Mouse (Mus musculus): Measurements from ENCODE around the gene Ppp1r7.
A peak's percentile ranks its signal among the peaks of the same experiment; 100 is the strongest.
"Not testable (repeated sequence)": the region's sequence is repeated elsewhere in the genome, so short reads cannot be mapped to it uniquely, and the experiment has no call there.

Gene Ppp1r7

DNA sequence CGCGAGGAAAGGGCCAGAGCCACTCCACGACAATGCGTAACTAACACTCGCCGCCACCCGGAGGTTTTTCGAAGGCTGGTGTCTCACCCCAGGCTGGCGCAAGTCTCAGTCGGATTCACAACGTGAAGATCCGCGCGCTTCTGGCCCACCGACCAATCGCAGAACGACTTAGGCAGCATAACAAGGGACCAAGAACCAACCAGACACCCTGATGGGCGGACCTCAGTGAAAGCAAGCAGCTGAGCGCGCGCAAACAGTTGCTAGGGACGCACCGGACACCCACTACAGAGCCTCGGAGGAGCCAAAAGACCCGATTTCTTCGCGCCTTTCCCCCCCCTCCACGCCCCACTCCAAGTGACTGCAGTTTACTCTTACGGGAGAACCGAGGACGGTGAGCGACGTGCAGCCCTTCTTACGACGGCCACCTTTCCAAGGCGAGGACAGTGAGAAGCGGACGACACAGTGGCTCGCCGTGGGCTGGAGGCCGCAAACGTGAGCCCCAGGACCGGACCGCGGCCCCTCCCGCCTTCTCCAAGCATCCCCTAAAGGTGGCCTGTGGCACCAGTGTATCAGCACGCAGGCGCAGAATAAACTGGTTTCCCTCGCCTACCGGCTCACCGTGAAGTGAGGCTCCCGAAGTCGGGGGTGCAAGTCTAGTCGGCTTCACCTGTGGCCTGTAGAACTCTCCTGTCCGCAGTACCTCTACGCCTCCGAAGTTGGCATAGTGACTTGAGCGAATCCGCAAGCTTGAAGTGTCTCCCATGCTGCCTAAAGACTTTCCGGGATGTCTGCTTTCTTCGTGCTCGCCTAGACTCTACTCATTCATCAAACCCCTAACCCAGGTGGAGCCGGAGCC, at the start of gene Ppp1r7, which contains the start of gene Pask:
Gene Ppp1r7 (plus strand): TSS at position 207 of the 856 bp plus-strand sequence.
Gene Pask (minus strand): TSS at position 835 of the 856 bp plus-strand sequence.
- DNase-seq (ENCODE audit: low spot score) = peak; percentile 92

DNA sequence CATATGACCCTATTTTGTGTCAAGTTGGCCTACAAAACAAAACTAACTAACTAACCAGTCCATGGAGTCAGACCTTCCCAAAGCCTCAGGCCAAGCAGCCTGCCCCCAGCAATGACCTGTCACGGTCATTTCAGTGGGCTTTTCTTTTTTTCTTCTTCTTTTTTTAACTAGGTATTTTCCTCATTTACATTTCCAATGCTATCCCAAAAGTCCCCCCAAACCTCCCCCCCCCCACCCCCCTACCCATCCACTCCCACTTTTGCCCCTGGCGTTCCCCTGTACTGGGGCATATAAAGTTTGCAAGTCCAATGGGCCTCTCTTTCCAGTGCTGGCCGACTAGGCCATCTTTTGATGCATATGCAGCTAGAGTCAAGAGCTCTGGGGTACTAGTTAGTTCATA, 48.2 kb upstream of the Ppp1r7 start:
- not testable (repeated sequence) for DNase-seq (ENCODE audit: low spot score)

DNA sequence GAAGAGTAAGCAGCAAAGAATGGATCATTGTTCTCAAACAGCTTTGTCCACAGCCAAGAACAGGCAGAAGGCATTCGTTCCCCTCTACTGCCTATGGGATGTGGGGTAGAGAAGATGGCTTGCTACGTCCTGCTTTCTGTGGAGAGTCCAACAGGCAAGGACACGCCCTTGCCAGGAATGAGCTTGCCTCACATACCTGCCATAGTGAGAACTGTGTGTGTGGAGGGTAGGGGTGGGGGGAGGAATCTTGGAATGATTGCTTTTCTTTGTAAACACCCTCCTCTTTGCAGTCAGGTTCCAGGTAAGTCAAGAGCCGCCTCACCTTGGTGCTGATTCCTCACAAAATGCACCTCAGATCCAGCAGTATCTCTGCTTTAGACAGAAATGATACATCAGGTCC, 42.9 kb upstream of the Ppp1r7 start:
- DNase-seq (ENCODE audit: low spot score) = no peak

DNA sequence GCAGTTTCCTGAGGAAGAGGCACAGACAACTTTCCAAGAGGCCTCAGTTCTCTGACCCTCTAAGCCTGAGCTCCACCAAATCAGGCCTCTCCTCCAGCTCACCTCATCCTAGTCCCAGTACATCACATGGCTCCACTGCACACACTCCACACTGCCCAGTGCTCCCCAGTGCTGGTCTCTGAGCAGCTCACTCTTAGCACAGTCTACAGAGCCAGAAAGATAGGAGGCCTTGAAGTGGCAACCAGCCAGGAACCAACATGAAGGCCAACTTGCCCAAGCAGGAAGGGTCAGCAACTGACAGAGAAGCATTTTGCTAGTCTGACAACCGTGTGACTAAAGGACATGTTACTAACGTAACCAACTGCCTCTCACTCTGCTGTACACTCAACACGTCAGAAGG, 42.1 kb upstream of the Ppp1r7 start:
- peak; percentile 52 for DNase-seq (ENCODE audit: low spot score)

DNA sequence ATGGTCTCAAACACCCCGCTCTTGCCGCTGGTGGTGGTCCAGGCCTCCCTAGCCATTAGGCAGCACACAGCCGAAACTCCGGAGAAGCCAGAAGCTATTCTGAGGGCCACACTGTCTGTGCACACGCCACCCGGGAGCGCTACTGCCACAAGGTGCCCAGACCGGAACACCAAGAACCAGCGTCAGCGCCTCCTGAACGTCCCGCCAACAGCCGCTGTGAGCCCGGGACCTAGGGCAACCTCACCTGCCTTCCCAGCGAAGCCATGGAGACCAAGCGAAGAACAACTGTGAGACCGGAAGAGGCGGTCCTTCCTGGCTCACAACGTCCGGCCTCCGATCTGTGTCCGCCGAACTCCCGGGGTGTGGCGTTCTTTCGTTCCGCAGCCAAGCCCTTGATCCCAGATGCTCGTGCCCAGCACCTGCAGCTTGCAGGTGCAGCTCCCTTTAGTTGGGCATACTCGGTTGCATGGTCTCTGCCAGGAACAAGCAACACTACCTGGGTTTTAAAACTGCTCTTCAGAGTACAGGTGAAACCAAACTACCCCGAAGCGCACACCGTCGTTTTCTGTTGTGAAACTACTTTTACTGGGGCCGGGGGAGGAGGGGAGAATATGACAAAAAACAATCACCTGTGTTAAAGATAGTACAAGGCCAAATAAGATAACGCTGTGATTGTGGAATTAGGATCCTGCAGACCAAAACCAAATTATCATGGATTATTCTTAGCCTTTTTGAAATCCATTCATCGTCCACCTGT, 36.9 kb upstream of the Ppp1r7 start, which contains the start of gene Mterf4:
Gene Mterf4 (minus strand): TSS at position 335 of the 757 bp plus-strand sequence.
- DNase-seq (ENCODE audit: low spot score) = peak; percentile 55

DNA sequence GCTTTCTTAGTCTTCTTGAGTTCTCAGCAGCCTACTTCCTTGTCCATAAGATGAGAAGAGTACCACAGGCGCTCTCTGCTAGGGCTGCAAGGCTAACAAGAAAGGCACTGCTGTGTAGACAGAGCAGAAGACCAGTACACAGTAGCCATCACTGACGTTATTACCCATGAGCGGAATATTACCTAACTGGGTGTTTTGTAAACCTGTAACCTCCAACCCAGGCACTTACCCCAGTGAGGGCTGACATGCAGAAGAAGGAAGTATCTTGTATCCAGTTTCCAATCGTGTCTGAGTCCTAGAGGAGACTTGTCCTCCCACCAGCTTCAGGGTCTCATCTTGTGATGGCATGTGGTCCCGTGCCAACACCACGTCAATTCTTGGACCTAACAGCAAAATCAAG, 18.7 kb upstream of the Ppp1r7 start:
- DNase-seq (ENCODE audit: low spot score) = no peak

DNA sequence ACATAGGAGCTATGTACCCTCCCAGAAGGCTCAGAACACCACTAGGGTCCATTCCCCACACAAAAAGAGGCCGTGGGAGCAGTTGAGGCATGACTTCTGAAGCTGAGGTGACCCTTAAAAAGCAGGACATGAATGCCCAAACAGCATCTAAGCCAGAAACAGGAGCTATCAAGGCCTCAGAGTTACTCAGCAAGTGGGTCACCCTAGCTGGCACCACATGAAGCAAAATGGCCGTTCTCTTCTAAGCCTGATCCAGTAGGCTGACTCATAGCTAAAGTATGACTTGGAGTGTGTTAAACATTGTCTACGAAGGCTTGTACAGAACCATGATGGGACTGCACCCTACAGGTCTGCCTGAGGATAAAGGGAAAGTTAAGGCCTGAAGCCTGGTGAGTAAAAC, 16.2 kb upstream of the Ppp1r7 start:
- no peak for DNase-seq (ENCODE audit: low spot score)

DNA sequence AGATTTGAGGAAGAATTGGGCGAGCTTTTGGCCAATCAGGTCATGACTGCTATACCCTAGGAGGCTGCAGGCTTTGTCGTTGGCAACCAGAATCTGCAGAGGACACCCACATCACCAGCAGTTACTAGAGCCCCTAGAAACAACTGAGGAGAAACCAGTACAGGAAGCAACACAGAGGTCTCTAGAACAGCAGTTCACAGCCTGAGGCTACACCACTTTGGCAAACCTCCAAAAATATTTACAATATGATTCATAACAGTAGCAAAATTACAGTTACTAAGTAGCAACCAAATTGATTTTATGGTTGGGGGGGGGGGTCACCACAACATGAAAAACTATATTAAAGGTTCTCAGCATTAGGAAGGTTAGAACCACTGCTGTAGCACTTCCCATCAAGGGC, 8.0 kb upstream of the Ppp1r7 start:
- DNase-seq (ENCODE audit: low spot score) = no peak

DNA sequence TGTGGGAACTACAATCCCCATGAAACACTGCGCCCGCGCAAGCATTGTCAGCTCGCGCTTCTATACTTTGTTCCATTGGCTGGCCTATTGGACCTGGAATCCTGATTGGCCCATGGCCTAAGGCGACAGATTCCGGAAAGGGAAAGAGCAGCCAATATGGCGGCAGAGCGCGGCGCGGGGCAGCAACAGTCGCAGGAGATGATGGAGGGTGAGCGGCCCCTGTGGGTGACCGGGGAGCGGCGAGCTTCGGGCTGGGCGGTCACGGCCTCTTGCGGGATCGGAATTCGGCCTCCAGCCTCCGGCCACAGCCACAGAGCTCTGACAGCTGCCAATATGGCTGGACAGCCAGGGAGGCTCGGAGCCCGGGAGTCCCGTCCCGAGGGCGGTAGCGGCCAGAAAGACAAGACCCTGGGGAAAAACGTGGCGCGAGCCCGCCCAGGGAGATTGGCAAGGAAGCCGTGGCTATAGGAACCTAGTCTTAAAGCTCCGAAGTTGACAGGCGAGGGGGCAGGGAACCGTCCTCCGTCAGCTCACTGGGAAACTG, 922 bp downstream of the Ppp1r7 start:
- peak; percentile 90 for DNase-seq (ENCODE audit: low spot score)

DNA sequence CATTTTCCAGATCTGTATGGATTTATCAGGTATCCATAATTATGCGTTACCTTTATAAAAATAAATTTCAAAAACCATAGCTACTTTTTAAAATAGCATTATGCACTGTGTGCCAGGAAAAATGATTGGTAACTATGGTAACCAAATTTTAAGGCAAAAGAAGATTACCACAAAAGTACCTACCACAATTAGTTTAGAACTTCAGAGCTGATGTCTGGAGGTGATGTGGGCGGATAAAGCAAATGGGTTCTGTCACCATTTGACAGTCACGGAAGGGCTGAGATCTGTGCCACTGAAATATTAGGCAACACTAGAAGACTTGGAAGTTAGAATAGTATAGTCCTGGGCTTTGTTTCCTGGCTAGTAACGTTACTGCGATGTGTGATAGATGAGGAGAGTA, 4.5 kb downstream of the Ppp1r7 start:
- DNase-seq (ENCODE audit: low spot score) = no peak

DNA sequence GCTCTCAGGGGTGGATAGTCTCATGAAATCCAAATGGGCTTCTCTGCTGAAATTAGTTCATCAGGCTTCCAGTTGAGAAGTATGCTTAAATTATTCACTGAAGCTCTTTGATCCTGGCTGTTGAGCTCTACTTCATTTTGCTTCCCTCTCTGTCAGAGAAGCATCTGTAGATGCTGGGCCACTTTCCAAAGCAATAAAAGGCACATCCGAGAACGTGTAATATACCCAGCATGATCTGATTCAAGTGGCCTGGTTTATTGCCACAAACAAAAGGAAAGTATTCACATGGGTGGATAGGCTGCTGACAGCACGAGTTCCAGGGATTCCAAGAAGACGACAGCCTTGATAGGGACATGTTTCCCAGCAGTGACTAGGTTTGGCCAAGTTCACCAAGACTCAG, 7.0 kb downstream of the Ppp1r7 start:
- DNase-seq (ENCODE audit: low spot score) = no peak

DNA sequence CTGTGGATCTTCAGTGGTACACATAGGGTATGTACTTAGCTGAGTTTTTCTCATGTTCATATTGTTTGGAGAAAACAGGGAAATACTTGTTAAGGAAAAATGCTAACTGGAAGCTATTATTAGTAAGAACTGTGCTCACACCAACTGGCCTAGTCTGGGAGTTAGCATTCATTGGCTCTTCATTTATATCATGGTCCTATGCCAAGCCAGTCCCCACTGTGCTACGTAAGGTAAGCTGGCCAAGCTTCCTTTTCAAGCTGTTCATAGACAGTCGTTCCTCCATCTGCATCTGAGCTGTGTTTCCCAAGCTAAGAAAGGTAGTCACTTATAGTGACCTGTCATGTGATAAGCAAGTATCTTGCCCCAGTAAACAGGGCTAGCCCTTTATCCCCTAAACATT, 10.1 kb downstream of the Ppp1r7 start:
- no peak for DNase-seq (ENCODE audit: low spot score)

DNA sequence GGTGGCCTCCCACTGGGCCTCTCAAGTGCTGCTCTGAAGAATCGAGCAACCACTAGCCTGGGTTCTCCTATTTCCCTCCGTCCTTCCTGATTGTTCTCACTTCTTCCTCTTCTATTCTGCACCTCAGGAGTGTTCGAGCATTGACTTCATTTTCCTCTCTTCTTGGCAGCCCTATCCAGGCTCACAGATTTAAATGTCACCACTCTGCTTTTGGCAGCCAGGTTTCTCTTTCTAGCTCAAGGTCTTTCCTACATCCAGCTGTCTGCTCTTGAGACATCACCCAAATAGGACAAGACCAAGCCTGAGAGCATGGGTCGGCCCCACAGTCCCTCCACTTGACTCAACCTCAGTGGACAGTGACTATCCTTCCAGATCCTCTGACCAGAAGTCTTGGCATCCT, 20.0 kb downstream of the Ppp1r7 start:
- no peak for DNase-seq (ENCODE audit: low spot score)

DNA sequence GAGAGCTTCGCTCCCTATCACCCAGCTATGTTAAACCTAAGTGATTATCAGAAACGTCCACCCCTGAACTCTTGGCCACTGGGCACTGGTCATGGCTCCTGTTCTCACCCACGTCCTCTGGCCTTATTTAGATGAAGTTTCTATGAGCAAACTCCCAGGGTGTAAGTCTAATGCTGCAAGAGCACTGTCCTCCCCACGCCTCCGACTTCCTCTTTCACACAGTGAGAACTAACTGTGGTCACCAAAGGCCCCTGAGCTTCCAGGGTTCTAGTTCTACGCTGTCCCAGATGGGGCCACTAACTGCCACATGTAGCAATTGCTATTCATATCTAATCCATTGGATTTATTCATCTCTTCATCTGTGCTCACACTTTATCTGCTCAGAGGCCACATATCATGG, 23.0 kb downstream of the Ppp1r7 start:
- no peak for DNase-seq (ENCODE audit: low spot score)

DNA sequence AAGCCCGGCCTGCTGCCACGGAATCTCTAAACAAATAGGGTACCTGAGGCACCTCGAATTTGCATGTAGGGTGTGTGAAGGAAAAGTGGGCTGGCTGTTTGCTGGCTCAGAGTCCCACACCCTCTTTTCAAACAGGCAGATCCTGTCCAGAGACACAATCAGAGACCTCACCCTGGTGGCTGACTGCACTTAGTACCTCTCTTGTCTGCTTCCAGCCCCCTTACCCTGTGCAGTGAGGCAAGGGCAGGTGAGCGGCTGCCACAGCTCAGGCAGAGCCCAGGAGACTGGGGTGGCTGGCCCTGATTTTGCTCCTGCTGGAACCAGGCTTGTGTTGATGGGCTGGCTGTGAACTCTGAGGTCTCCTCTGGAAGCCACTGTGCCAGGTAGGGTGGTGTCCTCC, 31.0 kb downstream of the Ppp1r7 start, which contains the start of gene Ano7:
Gene Ano7 (plus strand): TSS at position 266 of the 400 bp plus-strand sequence.
- no peak for DNase-seq (ENCODE audit: low spot score)

DNA sequence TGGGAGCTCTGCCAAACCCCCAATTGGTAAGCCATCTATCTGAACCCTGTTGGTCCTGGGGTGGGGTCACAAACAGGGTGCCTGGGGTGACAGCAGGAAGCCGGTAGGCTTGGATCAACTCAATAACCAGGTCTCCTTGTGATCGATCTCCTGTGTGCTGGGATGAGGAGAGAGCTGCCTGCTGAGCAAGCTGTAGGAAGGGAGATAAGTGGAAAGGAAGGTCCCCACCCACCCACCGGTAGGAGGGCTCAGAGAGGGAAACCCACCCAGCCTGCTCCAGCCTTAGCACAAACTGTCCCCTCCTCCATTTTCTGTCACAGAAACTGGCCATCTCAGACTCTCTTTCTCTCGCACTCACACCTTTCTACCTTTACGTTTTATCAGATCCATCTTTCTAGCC, 34.7 kb downstream of the Ppp1r7 start:
- no peak for DNase-seq (ENCODE audit: low spot score)

DNA sequence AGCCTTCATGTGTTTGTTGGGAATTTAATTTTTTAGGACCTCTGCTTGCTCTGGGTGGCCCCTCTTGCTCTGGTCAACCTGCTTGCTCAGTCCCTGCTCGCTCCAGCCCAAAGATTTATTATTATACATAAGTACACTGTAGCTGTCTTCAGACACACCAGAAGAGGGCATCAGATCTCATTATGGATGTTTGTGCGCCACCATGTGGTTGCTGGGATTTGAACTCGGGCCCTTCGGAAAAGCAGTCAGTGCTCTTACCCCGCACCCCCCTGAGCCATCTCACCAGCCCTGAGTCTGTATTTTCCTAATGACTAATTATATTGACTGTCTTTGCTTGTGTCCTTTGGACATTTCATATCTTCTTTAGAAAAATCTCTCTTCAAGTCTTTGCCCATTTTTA, 36.5 kb downstream of the Ppp1r7 start:
- no peak for DNase-seq (ENCODE audit: low spot score)

DNA sequence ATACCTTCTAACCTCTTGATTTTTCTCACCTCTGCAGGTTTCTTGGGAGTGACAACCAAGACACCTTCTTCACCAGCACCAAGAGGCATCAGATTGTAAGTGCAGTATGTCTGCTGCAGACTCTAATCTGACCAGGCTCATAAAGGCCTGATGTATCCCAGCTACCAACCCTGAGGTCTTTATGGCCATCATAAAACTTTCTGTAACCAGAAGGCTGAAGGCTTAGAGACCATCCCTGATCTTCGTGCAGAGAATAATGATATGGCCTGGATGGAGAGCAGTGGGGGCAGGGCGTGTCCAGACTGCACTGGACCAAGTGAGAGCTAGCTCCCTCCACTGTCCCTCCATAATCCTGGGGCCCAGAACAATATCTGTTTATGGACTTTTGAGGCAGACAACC, 44.5 kb downstream of the Ppp1r7 start:
- no peak for DNase-seq (ENCODE audit: low spot score)

DNA sequence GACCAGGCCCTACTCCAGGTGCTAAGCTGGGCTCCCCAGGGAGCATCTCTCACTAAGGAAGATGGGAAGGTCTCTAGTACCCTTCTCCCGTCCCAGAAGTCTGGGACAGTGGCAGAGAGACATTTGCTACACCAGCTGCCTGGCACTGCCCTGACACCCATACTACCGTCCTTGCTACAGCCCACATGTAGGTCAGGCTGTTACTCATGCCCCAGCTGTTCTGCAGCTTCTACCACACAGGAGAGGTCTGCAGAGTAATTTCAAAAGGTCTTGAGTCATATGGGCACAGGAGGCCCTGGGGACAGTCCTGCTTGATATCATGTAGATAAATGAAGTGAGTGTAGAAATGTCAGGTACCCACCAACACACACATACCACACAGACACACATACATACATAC, 46.3 kb downstream of the Ppp1r7 start:
- DNase-seq (ENCODE audit: low spot score) = no peak

DNA sequence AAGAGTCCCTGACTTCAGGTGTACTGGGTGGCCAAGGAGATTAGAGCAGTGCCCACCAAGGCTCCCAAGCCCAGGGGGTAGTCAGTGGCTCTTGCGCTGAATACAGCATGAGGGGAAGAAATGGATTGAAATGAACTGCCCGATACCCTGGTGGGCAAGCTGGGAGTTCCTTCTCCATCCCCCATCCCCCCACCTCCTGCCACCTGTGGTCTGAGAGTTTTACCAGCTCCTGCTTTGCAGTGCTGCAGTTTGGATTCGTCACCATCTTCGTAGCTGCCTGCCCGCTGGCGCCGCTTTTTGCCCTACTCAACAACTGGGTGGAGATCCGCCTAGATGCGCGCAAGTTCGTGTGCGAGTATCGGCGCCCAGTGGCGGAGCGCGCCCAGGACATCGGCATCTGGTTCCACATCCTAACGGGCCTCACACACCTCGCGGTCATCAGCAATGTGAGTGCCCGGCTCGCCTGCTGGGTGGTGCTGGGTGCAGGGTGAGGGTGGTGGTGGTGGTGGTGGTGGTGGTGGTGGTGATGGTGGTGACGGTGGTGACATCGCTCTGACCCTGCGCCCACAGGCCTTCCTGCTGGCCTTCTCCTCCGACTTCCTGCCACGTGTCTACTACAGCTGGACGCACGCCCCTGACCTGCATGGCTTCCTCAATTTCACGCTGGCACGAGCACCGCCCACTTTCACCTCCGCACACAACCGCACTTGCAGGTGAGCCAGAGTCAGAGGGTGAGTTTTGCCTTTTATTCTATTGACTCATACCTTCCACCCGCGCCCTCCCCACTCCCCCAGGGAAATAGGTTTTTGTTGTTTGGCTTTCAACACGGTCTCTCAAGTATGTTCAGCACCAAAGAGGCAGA, 58.8 kb downstream of the Ppp1r7 start:
- DNase-seq (ENCODE audit: low spot score) = no peak

DNA sequence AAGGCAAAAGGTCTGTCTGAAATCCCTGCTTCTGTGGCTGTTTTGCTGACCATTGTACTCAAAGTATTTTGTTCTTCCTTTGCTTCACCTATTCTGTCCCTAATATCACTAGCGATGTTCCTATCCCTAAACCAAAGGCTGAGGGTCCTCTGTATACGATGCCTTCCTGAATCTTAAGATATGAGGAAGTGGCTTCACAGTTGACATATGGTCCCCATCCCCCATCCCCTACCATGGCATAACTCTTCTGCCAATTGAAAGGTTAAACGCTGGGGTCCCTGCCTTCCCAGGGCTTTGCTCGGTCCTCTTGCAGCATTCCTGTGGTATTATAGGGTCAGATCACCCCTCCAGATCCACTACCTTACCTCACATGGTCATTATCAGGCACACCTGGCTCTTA, 60.7 kb downstream of the Ppp1r7 start:
- no peak for DNase-seq (ENCODE audit: low spot score)
